Mouse (Mus musculus) heart, embryonic 11.5 days (tissue): Measurements from ENCODE around the gene Dis3l2. TPM values are rescaled to one million over a fixed set of nuclear protein-coding genes. Genes with fewer than 3 reads are reported as not detected.

Experiments used
- ATAC-seq: fragments of 200-750 bp; cut with Nextera tagmentation; replicated peaks from 2 replicates; pipeline ENCODE4 v1.8.0; 2017; ENCODE audit warnings: moderate library complexity; ENCODE audit not compliant: insufficient number of reproducible peaks, low FRiP score, low TSS enrichment
- H3K27ac ChIP-seq: fragments of 300-500 bp; sonication (generic); 2 replicates; pipeline ENCODE4 v1.5.1; 2014; ENCODE audit warnings: mild to moderate bottlenecking, low read depth, low read length
- H3K27me3 ChIP-seq: fragments of 300-500 bp; sonication (generic); 2 replicates; pipeline ENCODE4 v1.6.1; 2014; ENCODE audit warnings: mild to moderate bottlenecking, low read length, mixed read lengths; ENCODE audit not compliant: control insufficient read depth, insufficient read depth
- H3K36me3 ChIP-seq: fragments of 300-500 bp; sonication (generic); 2 replicates; pipeline ENCODE4 v1.6.1; 2014; ENCODE audit warnings: mild to moderate bottlenecking, low read length, moderate library complexity, mixed read lengths; ENCODE audit not compliant: control insufficient read depth, insufficient read depth
- H3K4me1 ChIP-seq: fragments of 300-500 bp; sonication (generic); 2 replicates; pipeline ENCODE4 v1.6.1; 2014; ENCODE audit warnings: low read length; ENCODE audit not compliant: control insufficient read depth, insufficient read depth
- H3K4me2 ChIP-seq: fragments of 300-500 bp; sonication (generic); 2 replicates; pipeline ENCODE4 v1.6.1; 2014; ENCODE audit warnings: mild to moderate bottlenecking, moderate library complexity
- H3K4me3 ChIP-seq: fragments of 300-500 bp; sonication (generic); 2 replicates; pipeline ENCODE4 v1.5.1; 2014; ENCODE audit warnings: low read depth, low read length
- H3K9ac ChIP-seq: fragments of 300-500 bp; sonication (generic); 2 replicates; pipeline ENCODE4 v1.6.1; 2014; ENCODE audit warnings: mild to moderate bottlenecking, low read depth, low read length, moderate library complexity
- H3K9me3 ChIP-seq: fragments of 300-500 bp; sonication (generic); replicated peaks from 2 replicates; pipeline ENCODE4 v1.6.1; 2016; ENCODE audit warnings: low read length; ENCODE audit not compliant: control insufficient read depth
- whole genome bisulfite sequencing: fragments of 180-500 bp; shearing (Covaris S2); extraction: QIAGEN DNeasy Blood & Tissue Kit; methylation state at CpG from one replicate; pipeline ENCODE4 v1.1.7; 2014; ENCODE audit not compliant: insufficient replicate concordance; 5-methylcytosine and 5-hydroxymethylcytosine counted together
- polyA plus RNA-seq: library from polyadenylated mRNA; unstranded; fragments of >200 nt; fragmentation: Nextera tagmentation; extraction: Ambion mirVana; gene quantifications from 2 replicates; pipeline ENCODE4 v1.2.1, GENCODE M21; 2014

Dis3l2 gene
- polyA plus RNA-seq, 1 experiment from 2014 or later, result 15.8 TPM

DNA sequence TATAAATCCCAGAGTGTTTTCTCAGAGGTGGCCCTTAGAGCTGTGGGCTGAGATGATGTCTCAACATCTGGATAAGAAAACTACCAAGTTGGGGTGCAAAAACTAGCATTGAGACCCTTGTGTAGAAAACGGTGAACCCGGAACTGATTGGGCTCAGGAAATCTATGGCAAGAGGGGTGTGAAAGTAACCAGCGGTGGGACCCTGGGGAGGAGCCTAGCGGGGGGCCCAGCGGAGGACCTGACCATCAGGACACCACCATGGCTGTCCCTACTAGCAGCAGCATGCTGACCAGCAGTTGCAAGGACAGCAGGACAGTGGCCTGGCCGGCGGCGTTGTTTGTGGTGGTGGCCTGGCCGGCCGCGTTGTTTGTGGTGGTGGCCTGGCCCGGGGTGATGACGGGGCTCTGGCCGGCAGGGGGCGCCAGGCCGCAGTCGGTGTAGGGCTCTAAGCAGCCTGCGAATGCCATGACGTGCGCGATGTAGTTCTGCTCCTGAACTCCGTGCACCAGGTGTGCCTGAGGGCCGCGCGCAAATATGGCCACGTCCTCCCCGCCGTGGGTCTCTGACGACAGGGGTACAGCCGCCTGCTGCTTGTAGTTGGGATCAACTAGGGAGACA is 394.9 kb downstream of the Dis3l2 start:
- Histone ChIP-seq H3K9me3 (no peaks in the 10 kb centered on the region), H3K9ac (no peak overlapping the region), H3K27ac (no peak overlapping the region), H3K4me2 (peak overlapping the region; percentile 44), H3K4me3 (0 out of 2 replicates have a peak overlapping the region, but pooled peaks have one; percentile 4), H3K27me3 (peaks cover 10% of the 10 kb centered on the region), H3K4me1 (peaks cover 2% of the 10 kb centered on the region; the same call in 1 of the 2 replicates), H3K36me3 (no peaks in the 10 kb centered on the region)
- 13% methylated on average over 30 of the region's 30 CpGs for WGBS
- no peak for ATAC-seq

Other genes starting within 250 kb of the Dis3l2 start
- 1,195 and 1,343 TPM in 2 replicates for gene Ptma, start 177.1 kb upstream of the Dis3l2 start, polyA plus RNA-seq
- 71.4 and 71.6 TPM in 2 replicates for gene Pde6d, start 121.2 kb upstream of the Dis3l2 start, polyA plus RNA-seq
- gene Cops7b, start 120.9 kb upstream of the Dis3l2 start, polyA plus RNA-seq, result 27.2 and 30.0 TPM in 2 replicates
- 0.30 and 0.49 TPM in 2 replicates for gene Nppc, start 33.2 kb upstream of the Dis3l2 start, polyA plus RNA-seq